Mouse (Mus musculus) right cerebral cortex, postnatal 10 days (tissue): ENCODE measurements around the gene Arhgap10.

ENCODE experiments used
- DNase-seq, 2 experiments: peaks; one replicate each; pipeline ENCODE4 v3.0.0; 2021; ENCODE audit warnings: low spot score in 2 of 2

Gene Arhgap10

DNA sequence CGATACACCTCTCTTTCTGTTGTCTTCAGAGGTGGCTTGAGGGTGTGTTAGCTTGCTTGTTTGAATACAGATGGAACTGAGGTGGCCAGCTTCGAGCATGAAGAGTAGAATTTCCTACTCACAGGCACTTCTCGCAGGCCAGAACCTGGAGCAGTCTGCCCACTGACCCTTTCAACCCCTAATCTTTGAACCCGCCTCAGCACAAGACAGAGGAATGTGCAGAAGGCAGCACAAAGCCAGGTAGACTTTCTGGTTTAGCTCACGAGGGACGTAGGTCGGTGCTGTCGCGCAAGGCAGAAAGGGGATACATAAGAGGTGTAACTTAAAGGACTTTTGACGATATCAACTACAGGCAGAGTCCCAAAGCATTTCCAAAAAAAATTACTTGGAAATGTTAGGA is 908 bp downstream of the Arhgap10 start:
- no peak for DNase-seq

- no peak for DNase-seq
These were observed 2.0 kb downstream of the Arhgap10 start for GRCm38 (mm10) chr8:77515786-77516185.

GRCm38 (mm10) chr8:77515201-77515600 is 2.6 kb downstream of the Arhgap10 start:
- no peak for DNase-seq

DNA sequence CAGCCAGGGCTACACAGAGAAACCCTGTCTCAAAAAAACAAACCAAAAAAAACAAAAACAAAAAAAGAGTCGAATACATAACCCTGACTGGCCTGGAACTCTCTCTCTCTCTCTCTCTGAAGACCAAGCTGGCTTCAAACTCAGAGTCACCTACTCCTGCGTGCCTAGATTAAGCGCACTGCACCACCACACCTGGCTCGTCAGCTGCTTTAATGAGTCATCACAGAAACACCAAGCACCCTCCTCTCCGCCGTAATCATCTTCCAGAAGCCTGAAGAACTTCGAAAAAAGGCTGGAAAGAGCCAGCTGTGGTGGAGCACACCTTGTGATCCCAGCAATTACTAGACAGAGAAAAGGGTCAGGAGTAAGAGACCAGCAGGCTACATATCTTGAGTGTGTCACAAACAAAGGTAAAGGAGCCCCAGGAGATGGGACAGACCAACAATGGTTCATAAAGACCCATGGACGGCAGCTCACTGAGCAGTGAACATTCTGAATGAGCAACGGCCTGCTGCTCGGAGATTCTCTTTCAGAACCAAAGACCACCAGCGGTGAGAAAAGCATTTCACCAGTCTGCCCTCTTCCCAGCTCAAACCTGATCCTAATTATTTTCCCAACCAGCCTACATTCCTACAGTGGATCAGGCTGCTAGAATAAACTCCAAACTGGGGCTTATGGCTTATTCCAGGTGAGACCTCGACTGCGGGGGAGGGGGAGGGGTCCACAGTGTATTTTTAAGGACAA is 5.8 kb downstream of the Arhgap10 start:
- DNase-seq: no peak

GRCm38 (mm10) chr8:77510426-77510825 is 7.3 kb downstream of the Arhgap10 start:
- no peak for DNase-seq

DNA sequence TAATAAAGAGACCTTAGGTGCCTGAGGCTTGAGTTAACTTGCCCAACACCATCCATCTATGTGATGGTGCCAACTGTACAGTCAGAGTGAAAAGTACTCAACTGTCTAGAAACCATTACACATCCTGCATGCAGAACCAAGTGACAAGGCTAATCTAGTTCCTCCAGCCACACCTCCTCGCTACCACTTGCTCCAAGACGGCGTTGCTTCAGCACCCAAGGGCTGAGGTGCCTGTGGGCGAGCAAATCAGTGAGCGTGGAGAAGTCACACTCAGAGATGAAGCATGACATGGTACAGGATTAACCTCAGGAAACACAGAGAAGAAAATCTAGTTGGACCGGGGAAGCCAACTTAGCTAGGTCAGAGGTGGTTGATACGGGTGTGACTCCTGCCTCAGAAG is 8.7 kb downstream of the Arhgap10 start:
- DNase-seq: no peak

DNA sequence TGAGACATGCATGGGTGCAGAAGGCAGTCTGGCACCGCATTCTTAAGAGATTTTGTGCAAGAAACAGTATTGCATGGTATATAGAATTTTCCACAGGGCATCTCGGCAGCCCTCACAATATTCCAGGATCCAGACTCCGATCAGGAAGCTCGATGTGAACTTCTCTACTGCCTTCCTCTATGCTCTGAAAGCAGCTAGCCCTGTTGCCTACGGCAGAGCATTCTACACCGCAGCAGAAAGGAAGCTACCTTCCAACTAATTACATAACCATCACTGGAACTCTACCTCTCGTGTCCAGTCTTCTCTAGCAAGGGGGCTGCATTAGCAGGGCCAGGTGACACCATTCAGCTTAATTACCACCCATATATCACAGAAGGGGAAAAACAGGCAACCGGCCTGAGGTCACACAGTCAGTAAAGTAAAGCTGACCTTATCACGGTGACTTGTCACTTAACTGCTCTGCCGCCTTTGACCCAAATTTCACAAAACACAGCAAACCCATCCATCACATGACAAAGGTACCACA is 10.2 kb downstream of the Arhgap10 start:
- no peak for DNase-seq

DNA sequence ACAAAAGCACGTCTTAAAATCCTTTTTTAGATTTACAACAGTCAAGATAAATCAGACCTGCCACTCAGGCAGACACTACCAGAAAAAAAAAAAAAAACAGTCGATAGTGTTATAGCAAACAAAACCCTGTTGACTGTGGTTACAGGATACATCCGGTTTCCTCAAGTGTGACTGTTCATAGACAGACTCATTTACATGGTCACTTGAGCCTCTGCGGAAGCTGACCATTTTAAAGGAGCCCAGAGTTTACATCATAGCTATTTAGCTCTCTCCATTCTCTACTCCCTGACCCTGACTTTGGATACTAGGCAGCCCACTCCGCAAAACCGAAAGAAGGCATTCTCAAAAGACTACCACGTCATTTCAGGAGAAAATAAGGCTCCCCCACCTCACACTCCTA is 11.2 kb downstream of the Arhgap10 start:
- DNase-seq: no peak

DNA sequence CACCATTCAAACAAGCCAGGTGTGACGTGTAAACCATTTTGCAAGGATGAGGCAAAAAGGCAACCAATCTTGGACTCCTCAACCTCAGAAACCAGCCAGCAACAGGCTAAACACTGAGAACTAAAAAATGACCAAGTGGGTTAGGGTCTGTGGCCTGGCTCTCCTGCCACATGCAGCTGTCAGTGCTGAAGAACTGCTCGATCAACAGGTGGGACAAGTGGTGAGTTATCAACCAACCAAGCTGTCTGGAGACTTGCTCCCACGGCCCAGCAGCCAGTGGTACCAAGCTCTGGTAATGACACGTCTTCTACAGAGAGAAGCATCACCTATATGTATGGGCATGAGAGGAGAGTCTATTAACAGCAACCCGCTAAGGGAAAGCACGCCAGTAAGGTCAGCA is 15.2 kb downstream of the Arhgap10 start:
- no peak for DNase-seq

DNA sequence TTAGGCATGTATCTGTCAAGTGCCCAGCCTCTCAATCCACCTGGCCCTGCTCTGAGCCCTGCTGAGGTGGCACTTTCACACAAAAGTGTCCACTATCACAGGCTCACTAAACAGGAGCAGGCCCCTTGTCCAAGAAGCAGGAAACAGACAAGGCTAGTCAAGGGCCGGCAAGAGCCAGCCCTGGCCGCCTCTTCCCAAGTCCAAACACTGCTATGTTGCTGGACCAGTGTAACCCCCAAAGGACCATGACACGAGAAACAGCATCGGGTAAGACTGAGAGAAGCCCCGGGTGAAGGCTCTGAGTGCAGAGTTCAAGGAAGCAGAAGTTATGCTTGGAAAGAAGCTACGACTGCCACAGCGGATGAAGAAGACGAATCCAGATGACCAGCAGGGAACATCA is 16.6 kb downstream of the Arhgap10 start:
- DNase-seq: no peak

DNA sequence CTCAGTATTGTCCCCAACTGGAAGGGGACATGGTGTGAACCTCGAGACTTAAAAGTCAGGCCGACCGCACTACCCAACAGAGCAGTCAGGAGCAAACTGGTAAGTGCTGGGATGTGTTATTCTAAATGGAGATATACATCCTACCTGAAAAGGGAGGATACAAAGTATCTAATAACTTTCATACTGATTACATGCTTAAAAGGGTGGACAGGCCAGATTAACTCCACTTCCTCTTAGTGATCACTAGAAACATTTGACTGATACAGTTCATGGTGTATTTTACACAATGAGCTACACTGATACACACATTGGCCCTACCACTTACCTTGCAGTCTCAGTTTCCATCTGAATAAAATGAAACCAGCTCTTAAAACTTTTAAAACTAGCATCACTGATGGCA is 17.5 kb downstream of the Arhgap10 start:
- DNase-seq: no peak

- DNase-seq: no peak
These were observed 20.3 kb downstream of the Arhgap10 start for GRCm38 (mm10) chr8:77497442-77497841.

DNA sequence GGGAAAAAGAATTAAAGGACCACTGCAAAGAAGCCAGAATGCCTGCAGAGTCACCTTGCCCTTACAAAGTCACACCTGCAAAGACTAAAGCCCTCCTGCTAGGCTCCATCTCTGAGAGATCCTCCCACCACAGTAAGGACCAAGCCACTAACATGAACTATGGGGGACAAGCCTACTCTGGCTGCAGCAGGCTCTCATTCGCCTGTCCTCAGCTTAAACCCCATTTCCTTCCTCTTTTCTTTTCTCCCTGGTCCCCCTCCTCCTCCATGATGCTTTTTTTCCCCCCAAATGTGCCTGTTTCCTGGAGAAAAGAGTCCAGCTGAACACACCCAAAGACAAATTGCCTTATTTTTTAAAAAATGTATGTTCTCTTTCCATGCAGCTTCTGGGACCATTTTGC is 21.5 kb downstream of the Arhgap10 start:
- DNase-seq: no peak

DNA sequence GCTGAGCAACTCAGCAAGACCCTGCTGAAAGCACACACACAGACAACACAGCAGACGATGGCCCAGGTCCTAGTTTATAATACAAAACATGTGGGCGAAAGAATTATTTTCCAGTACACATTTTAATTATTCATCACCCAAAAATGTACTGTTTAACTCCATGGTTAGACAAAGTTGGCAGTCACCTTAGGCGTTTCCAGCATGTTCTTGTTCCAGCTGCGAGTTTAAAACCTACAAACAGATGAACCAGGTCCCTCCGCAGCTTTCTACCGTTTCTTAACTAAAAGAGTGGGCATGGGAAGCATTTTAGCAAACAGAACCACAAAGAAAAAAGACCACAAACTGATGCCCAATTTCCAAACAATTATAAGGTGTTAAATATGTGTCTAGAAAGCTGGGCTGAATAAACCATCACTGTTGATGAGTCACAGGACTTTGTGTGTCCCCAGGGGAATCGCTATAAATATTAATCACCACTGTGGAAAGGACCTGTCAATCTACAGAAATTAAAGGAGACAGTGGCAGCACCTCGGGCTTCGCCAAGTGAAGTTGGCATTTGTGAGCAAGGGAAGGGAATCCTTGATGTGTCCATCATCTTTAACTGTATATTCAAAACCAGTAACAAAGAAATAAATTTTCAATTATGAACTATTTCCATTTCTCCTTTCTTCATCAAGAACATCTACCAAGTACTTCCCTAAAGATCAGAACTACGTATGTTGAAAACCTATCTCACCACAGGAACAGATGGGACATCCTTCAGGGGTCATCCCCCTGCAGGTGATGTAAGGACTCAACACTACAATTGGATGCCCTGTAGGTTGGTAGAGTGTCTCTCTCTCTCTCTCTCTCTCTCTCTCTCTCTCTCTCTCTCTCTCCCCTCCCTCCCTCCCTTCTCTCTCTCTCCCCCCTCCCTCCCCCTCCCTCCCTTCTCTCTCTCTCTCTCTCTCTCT is 23.1 kb downstream of the Arhgap10 start:
- DNase-seq: no peak

GRCm38 (mm10) chr8:77492356-77493058 is 25.2 kb downstream of the Arhgap10 start:
- DNase-seq: peak; percentile 55 to 72

DNA sequence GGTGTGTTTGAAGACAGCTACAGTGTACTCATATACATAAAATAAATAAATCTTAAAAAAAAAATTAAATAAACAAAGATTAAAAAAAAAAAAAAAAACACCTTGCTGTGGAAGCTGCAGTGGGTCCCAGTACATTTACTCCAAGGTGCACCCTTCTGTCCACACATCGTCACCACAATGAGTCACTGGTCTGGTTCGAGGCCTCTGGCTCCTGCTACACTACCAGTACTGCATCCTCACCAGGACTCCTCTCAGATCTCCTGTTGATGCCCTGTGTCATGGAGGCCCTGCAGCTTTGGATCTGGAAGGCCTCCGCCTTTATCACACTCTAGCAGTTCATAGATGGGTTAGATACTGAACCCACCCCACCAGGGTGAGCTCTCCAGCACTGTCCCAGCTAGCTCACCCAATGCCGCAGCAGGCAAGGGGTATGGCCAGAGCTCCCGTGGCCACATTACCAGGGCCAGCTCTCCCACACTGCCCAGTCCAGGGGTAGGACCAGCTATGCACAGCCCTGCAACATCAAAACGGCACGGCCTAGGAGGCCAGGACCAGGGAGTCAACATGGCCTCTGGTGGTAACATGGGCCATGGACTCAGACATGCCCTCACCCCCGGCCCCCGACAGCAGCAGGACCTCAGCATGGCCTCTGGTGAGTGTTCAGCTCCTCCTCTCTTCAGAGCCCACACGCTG is 26.4 kb downstream of the Arhgap10 start:
- DNase-seq: no peak

GRCm38 (mm10) chr8:77490095-77490781 is 27.5 kb downstream of the Arhgap10 start:
- DNase-seq: peak; percentile 62 to 79

DNA sequence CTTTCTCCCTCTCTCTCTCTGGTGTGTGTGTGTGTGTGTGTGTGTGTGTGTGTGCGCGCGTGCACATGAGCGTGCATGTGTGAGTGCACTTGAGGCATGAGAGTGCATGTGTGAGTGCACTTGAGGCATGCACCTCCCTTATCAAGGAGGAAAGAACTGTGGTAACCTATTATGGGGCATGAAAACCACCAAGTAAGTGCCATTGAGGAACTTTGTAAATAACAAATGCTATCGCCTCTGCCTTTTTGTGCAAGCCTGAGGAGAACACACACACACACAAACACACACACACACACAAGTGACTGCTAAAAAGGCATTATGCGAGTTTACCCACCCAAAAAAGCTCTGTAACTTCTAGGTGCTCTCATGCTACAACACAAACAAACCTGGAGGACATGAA is 28.5 kb downstream of the Arhgap10 start:
- no peak for DNase-seq

GRCm38 (mm10) chr8:77488215-77488606 is 29.5 kb downstream of the Arhgap10 start:
- DNase-seq: no peak

DNA sequence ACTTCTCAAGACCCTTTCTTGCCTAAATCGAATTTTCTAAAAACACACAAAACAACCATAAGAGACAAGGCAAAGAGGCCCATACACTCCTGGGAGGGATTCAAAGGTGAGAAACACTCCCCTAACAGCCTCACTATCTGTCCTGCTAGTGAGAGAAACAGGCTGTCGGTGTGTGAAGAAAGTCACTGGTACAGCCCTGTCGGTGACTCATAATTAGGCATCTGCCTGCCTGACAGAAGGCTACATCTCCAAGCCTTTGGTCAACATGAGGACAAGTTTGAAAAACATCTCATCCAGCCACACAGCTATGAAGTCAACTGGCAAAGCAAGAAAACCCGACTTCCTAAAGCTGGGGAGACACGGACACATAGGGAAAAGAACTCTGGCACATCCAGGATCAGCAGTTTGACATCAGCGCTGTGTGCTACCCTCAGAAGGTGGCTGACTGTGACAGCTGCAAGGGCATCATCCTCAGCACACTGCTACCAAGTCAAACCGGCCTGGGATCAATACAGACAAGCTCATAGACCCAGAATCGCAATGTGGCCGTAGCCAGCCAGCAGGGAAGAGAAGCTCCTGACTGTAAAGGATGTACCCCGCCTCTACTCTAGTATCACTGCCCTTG is 30.1 kb downstream of the Arhgap10 start:
- DNase-seq: no peak
